Mouse (Mus musculus): ENCODE data around the gene Npff.

The Npff gene

DNA sequence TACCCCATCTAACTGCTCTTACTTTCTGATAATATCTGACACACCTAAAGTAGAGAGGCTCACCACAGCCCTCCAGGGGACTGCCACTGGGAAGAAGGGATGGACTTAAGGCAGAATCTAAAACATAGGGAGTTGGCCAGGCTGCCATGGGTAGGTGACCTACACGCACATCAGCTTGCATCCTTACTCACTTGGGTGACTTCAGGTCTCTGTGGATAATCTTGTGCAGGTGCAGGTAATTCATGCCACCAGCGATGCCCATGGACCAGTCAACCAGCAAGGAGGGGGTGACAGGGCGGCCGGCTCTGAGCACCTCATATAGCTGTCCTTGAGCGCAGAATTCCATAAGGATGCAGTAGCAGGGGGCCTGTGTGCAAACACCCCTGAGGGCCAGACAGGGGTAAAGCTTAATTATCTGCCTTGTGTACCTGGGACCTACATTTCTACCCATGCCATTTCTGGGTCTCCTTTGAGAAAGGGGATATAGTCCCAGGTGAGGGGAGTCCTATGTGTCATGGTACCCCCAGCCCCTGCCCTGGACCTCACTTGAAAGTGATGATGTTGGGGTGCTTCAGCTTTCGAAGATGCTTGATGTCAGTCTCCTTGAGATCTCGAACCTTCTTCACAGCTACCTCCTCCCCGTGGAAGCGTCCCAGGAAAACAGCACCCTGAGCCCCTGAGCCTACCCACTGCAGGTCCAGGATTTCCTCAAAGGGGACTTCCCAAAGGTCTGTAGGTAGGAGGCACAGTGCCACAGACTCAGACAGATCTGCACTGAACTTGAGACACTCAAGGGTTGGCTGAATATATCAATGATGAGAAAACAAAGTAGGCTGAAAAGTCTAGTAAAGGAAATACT lies 20.6 kb downstream of the Npff start:
- DNase-seq (ENCODE audit: low read depth, low spot score), result no peak

DNA sequence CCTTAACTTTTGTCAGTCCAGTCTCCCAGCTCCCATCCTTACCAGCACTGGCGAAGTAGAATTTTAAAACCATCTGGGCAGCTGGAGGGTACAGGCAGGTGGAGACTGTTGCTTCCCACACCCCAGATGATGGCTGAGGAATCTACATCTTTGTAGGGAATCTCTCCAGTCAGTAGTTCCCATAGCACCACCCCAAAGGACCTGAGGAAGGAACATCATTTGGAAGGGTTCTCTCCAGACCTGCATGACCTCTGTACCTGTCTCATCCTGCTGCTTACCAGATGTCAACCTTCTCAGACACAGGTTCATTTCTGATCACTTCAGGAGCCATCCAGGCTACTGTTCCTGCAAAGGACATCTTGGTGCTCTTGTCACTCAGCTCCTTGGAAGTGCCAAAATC lies 21.3 kb downstream of the Npff start, which contains the start of gene Gm10337:
Gene Gm10337, plus strand, starts transcription at position 276 of the 400 bp plus-strand sequence.
- no peak for DNase-seq (ENCODE audit: low read depth, low spot score)

DNA sequence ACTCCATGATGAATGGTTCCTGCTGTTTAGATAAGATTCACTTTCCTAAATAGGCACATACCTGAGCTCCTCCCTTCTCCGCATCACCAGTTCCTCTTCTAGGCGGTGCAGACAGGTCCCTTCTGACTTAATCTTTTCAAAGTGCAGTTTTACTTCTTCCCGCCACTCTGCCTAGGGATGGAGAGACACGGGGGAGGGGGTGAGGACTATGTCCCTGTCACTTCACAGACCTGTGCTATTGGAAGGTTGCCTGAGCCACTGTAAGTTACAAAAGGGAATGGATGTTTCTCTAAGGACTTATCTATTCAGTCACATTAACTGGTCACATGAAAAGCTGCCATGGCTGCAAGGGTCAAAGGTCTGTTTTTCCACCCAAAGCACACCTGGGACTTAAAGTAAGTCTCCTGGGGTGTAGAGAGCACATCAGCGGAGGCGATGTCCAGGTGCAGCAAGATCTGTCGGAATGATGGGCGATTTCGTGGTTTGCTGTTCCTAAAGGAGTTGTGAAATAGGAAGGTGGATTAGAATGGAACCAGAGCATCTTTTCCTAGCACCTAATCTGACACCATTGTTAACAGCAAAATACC lies 22.4 kb downstream of the Npff start:
- no peak for DNase-seq (ENCODE audit: low read depth, low spot score)

DNA sequence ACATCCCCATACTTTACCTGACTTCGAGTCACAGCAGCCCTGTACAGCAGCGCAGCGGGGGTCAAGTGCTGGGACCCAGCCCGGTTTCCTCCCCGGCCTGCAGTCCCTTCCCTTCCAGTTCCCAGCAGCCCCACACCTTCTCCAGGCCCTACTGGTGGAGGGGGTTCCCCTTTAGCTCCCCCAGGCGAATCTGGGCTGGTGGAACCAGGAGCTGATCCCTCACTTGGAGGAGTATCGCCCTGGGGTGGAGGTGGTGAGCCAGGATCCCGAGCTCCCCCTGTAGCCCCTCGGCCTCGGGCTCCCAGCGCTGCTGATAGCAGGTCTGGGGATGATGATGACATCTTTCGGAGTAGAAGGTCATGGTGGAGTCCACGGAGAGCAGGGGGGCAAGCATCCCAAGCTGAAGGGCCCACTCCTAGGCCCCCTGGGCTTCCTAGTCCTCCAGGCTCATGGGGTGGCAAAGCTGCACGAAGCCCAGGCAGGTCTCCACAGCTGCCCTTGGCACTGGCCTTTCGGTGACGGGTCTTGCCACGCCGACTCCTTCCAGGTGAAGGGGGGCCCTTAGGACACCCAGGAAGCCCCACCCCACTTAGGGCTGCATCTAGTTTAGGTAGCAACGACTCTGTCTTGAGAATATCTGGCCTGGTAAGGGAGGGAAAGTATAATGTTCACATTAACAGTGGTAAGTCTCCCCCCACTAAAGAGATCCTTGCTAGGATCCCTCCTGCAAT lies 23.5 kb downstream of the Npff start:
- DNase-seq (ENCODE audit: low read depth, low spot score), result no peak

DNA sequence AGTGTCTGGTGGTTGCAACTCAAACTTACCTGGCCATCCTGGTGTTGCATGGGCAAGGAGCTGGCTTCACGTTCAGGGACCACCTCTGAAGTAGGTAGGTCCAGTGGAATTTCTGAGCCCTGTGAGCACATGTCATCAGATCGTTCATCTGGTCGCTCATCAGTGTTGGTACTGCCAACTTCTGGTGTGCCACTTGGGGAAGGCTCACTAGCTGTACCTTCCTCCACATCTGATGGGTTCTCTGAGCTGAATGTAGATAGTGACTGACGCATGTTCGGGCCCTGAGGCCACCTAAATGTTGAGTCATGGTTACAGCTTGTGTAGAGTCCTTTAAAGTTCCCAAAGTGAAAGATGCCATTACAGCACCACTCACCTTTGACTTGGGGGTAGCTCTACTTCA lies 24.3 kb downstream of the Npff start:
- DNase-seq (ENCODE audit: low read depth, low spot score), result no peak

DNA sequence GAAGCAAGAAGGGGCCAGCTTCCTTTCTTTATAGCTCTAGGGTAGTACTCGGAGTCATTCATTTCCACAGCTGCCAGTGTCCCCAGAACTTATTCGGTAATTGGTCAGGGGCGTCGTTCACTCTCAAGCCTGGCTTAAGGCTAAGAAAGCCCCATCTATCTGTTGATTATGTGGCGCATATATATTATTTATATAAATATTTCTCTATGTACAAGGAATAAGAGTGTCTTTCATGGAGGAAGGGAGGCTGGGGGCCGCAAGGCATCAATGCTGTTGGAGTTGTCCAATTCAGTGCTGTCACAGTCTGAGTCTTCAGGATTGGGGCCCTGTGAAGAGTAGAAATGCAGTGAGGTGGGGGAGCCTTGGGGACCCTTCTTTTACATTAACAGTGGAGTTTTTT lies 24.9 kb downstream of the Npff start:
- no peak for DNase-seq (ENCODE audit: low read depth, low spot score)

DNA sequence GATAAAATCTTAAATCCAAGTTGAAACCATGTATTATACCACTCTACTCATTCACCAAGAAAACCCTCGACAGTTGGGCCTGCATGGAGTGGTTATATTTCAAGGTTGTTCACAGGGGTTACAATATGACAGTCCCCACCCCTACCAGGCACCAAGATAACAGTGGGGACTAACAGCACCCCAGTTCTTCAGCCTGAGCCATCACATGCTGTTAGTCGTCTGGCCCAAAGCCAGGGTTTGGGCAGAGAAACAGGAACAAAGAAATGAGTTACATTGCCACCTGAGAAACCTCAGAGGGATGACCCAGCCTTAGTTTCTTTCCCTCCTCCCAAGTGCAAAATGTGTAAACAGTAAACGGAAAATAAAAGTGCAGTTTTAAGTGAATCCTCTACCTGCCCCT lies 25.4 kb downstream of the Npff start:
- DNase-seq (ENCODE audit: low read depth, low spot score), result no peak

DNA sequence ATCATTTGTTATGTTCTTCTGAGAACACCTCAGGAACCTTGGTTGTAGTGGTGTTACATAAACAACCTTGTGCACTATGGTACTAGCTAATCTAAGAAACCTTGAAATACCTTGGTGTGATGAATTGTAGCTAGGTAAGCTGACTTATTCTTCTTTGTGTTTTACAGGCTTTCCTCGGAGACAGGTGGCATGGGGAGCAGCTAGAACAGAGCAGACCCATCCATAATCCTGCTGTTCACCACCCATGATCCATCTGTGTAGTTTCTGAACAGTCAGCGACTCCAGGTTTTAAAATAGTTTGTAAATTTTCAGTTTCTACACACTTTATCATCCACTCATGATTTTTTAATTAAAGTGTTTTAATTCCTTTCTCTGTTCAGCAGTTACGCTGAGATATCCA lies 26.4 kb downstream of the Npff start:
- no peak for DNase-seq (ENCODE audit: low read depth, low spot score)

DNA sequence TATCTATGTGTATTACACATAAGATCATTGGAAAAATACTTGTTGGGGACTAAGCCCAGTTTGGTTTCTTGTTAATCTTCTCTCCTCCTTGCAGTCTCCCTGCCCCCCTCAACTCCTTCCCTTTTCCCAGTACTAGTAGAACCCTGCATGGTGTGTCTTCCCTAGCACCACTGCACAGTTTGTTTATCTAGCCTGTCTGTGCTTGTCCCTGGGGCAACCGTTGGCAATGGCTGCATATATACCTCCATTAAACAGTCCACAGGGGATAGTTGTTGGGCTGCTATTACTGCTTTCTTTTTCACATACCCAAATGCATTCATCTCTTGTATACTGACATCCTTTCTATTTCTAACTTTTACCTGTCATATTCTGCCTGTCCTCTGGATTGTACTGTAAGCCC lies 37.1 kb downstream of the Npff start:
- no peak for DNase-seq (ENCODE audit: low read depth, low spot score)

DNA sequence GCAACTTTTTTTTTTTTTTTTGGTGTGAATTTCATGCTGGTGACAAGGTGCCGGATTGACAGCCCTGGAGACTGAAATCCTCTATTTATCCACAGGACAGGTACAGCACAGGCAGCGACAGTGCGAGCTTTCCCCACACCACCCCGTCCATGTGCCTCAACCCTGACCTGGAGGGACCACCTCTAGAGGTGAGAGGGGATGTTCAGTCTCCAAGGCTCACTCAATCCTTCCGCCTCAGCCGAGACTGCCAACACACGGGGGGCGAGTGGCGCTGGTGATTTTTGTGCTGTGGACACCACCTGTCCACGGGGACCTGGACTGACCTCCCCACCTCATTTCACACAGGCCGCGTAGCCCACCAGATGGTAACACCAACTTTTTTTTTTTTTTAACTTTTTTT lies 38.9 kb downstream of the Npff start:
- DNase-seq (ENCODE audit: low read depth, low spot score), result no peak

DNA sequence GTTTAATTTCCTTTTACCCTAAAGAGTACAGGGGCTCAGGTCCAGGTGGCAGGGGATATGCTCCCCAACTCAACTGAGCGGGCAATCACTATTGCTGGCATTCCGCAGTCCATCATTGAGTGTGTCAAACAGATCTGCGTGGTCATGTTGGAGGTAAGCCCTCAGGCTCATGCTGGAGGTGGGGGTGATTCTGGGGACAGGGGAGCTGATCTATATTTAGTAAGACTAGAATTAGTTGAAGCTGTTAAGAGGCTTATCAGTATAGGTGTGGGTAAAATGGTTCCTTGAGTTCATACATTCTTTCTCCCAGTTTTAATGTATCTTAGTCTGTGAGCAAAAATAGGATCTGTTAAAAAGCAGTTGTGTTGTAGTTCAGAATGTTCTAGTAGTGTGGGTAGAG lies 41.6 kb downstream of the Npff start:
- DNase-seq (ENCODE audit: low read depth, low spot score), result no peak

DNA sequence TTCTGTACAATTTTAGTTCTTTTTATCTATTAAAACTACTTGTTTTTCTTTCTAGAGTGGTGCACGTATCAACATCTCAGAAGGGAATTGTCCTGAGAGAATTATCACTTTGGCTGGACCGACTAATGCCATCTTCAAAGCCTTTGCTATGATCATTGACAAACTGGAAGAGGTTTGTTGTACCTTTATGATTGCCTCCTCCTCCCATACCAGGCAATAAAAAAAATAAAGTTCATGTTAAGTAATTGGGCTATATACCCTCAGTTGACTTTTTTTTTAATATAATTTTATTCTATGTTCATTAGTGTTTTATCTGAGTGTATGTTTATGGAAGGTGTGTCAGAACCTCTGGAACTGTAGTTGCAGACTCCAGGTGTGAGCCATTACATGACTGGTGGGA lies 50.2 kb downstream of the Npff start:
- no peak for DNase-seq (ENCODE audit: low read depth, low spot score)

Measured in 3T3-L1 (cell line).